Mouse (Mus musculus) ES-E14 (cell line): ENCODE data around the gene Faap20.

Experiments
- CHD2 ChIP-seq: IDR thresholded peaks from 2 replicates; pipeline ENCODE4 v1.6.1; 2014; ENCODE audit warnings: mild to moderate bottlenecking, low read depth, low read length, inconsistent platforms
- HCFC1 ChIP-seq: IDR thresholded peaks from 2 replicates; pipeline ENCODE4 v1.6.1; 2012; ENCODE audit warnings: low read length, inconsistent platforms, borderline replicate concordance; ENCODE audit not compliant: insufficient read depth
- MAFK ChIP-seq: IDR thresholded peaks from 2 replicates; pipeline ENCODE4 v1.6.1; 2014; ENCODE audit warnings: mild to moderate bottlenecking, low read depth, low read length, inconsistent platforms; ENCODE audit not compliant: insufficient read depth
- ZNF384 ChIP-seq: IDR thresholded peaks from 2 replicates; pipeline ENCODE4 v1.6.1; 2012; ENCODE audit warnings: low read depth, low read length, inconsistent platforms

GRCm38 (mm10) chr4:155207841-155208240, 41.8 kb upstream of the Faap20 start:
- TF ChIP-seq HCFC1 (no peak), CHD2 (no peak), ZNF384 (no peak), MAFK (no peak)
